Mouse (Mus musculus): ENCODE data around the gene Hnrnpf. TPM values are rescaled to one million over a fixed set of nuclear protein-coding genes. Genes with fewer than 3 reads are reported as not detected.

The Hnrnpf gene
- polyA plus RNA-seq, 1 experiment: 154 TPM

DNA sequence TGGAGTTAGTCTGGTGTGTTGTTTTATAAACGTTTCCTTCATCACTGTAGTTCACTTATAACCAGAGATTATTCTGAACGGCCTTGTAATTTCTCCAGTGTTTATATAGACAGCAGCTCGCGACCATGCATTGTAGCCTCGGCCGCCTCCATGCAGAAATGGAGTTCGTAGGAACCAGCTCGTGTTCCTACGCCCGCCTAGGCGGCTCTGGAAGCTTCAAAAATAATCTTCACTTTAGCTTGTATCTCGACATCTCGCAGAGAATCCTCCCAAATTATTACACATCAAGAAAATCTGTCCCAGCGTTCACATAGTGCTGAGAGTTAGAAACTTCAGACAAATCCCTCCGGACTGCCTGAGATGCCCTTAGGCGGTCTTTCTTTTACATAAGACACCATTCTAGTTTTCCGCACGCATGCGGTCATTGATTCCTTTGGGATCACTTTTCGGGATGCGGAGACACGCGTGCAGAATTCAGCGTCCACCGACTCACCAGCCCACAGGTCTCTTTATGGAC, 5.9 kb downstream of the Hnrnpf start:
- under 1% methylated on average over 25 of the region's 25 CpGs for WGBS
- Histone ChIP-seq H3K4me1 (ENCODE audit: control insufficient read depth, insufficient read depth, low read length) (peaks cover 6% of the 10 kb centered on the region), H3K4me3 (replicated peaks; ENCODE audit: extremely low read depth, low read depth, low read length) (peak overlapping the region; percentile 86)
- peak; percentile 72 for DNase-seq
- TF ChIP-seq POLR2A (IDR thresholded peaks at IDR 0.05; ENCODE audit: borderline replicate concordance, extremely low read depth, low read depth, low read length) (peak; percentile 31; the same call in 1 of the 2 replicates), CTCF (IDR thresholded peaks at IDR 0.05; ENCODE audit: insufficient read depth, low read length) (no peak)

DNA sequence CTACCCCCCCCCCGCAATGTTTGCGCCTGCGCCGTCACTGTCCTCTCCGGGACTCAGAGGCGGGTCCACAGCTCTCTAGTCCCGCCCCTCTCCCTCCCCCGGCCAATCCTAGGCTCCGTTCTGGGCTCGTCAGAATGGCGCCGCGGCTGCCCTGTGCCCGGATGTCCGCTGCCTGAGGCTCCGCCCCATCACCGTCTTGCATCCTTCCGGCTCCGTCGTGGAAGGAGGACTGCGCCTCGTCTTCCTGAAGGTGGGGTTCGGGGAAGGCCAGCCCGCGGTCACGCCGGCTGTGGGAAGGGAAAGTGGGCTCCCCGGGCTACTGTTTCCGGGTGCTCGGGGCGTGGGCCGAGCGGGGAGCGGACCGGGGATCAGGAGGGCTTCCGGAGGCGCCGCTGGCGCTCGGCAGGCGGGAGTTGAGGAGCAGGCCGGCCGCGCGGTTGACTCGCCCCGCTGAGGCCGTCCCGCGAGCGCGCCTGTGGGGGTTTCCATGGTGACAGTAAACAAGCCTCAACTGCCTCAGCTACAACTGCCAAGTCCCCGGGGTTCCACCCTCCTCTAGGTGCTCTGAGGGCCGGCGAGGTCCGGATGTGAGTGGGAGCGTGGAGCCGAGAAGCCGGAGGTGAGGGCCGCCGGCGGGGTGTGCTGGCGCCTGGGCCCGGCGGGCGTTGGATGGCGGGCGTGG, 6.6 kb downstream of the Hnrnpf start:
- no peak for TF ChIP-seq CTCF (IDR thresholded peaks at IDR 0.05; ENCODE audit: insufficient read depth, low read length)
- peak; percentile 94; the same call in 1 of the 2 replicates for TF ChIP-seq POLR2A (IDR thresholded peaks at IDR 0.05; ENCODE audit: borderline replicate concordance, extremely low read depth, low read depth, low read length)
- peak; percentile 96 for DNase-seq
- WGBS: under 1% methylated on average over 66 of the region's 68 CpGs
- peak overlapping the region; percentile 99 for H3K4me3 ChIP-seq (replicated peaks; ENCODE audit: extremely low read depth, low read depth, low read length)
- H3K4me1 ChIP-seq (ENCODE audit: control insufficient read depth, insufficient read depth, low read length): peaks cover 6% of the 10 kb centered on the region

DNA sequence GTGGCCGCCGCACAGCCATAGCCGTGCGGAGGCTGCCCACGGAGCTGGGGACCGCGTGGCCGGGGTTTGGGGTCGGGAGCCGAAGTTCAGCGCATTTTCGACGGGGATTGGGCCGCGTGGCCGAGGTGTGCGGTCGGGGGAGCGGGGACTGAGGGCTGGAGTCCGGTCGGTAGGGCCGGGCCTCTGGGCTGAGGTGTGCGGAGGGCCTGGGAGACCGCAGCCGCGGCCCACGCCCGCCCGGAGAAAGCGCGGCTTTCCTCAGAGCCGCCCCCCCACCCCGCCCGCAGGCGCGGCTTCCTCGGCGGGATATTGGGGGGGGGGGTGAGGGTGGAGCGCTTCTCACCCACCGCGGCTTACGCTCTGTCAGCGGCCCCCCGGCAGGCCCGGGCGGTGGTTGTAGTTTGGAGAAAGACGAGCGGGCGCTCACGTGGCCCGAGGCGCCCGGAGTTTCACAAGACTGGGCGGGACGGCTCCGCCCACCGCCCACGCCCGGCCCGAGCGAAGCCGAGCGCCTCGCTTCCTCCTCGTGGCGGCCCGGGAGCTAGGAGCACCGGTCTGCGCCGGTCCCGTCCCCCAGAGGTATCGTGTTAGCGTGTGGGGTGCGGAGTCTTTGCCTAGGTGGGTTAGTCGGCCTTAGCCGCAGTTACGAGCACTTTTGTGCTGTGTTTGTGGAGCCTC, 7.3 kb downstream of the Hnrnpf start:
- peak overlapping the region; percentile 99 for H3K4me3 ChIP-seq (replicated peaks; ENCODE audit: extremely low read depth, low read depth, low read length)
- peaks cover 6% of the 10 kb centered on the region for H3K4me1 ChIP-seq (ENCODE audit: control insufficient read depth, insufficient read depth, low read length)
- under 1% methylated on average over 64 of the region's 77 CpGs for WGBS
- peak; percentile 83 for DNase-seq
- TF ChIP-seq POLR2A (IDR thresholded peaks at IDR 0.05; ENCODE audit: borderline replicate concordance, extremely low read depth, low read depth, low read length) (peak; percentile 39; the same call in 1 of the 2 replicates), CTCF (IDR thresholded peaks at IDR 0.05; ENCODE audit: insufficient read depth, low read length) (no peak)

DNA sequence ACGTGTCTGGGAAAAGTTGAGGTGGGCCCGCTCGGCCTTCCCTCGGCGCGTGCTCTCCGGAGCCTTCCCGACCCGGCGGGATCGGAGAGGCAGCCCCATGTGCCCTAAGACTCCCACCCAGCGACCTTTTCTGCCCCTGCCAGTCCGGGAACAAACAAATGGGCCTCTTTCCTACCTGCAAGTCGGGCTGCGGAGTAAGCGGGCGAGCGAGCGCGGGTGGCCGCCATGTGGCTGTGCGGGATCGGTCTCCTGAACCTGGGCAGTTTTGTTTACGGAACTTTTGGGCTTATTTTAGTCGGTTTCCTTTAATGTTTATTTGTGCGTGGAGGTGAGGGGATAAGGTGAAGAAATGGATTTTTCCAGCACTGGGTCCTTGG, 7.8 kb downstream of the Hnrnpf start:
- Histone ChIP-seq H3K4me3 (replicated peaks; ENCODE audit: extremely low read depth, low read depth, low read length) (peak overlapping the region; percentile 99), H3K4me1 (ENCODE audit: control insufficient read depth, insufficient read depth, low read length) (peaks cover 6% of the 10 kb centered on the region)
- WGBS: under 1% methylated on average over 26 of the region's 26 CpGs
- TF ChIP-seq CTCF (IDR thresholded peaks at IDR 0.05; ENCODE audit: insufficient read depth, low read length): no peak
- TF ChIP-seq POLR2A (IDR thresholded peaks at IDR 0.05; ENCODE audit: borderline replicate concordance, extremely low read depth, low read depth, low read length): no peak
- DNase-seq: no peak

DNA sequence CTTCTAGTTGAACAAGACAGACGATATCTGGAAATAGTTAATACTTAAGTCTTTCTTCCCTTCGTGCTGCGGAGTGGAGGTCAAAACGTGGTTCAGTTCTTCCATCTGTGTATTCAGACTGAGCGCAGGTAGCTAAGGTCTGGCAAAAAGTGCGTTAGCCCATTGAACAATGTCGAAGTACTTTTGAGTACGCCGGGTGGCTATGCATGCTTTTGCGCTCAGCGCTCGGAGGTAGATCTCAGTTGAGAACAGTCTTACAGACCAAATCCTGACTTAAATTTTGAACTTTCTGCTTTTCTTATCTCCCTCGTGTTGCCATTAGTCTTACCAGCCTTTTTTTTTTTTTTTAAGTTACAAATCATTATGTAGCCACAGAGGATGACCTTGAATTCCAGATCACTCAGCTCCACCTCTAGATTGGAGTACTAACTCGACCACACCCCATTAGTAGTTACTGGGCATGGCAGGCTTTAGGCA, 8.3 kb downstream of the Hnrnpf start:
- DNase-seq: no peak
- TF ChIP-seq CTCF (IDR thresholded peaks at IDR 0.05; ENCODE audit: insufficient read depth, low read length) (no peak), POLR2A (IDR thresholded peaks at IDR 0.05; ENCODE audit: borderline replicate concordance, extremely low read depth, low read depth, low read length) (no peak)
- peak overlapping the region; percentile 99 for H3K4me3 ChIP-seq (replicated peaks; ENCODE audit: extremely low read depth, low read depth, low read length)
- peaks cover 6% of the 10 kb centered on the region for H3K4me1 ChIP-seq (ENCODE audit: control insufficient read depth, insufficient read depth, low read length)
- WGBS: 1% methylated on average over 14 of the region's 14 CpGs

DNA sequence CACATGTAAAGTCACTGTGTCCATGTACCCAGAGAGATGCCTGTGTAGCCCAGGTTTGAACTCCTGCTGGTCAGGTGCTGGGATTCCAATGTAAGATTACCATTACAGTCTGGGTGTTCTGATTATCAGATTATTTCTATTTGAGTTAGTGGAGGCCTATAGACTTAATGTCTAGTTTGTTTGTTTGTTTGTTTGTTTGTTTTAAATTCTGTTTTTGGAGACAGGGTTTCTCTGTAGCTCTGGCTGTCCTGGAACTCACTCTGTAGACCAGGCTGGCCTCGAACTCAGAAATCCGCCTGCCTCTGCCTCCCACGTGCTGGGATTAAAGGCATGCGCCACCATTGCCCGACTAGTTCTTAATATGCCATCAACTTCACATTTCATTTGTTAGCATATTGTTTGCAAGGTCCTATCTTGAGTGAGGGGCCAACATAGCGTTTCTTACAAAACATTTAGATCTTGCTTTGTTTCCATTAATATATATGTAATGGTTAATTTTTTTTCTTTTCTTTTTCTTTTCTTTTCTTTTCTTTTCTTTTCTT, 10.1 kb downstream of the Hnrnpf start:
- TF ChIP-seq CTCF (IDR thresholded peaks at IDR 0.05; ENCODE audit: insufficient read depth, low read length) (no peak), POLR2A (IDR thresholded peaks at IDR 0.05; ENCODE audit: borderline replicate concordance, extremely low read depth, low read depth, low read length) (no peak)
- DNase-seq: no peak
- Histone ChIP-seq H3K4me3 (replicated peaks; ENCODE audit: extremely low read depth, low read depth, low read length) (no peak overlapping the region), H3K4me1 (ENCODE audit: control insufficient read depth, insufficient read depth, low read length) (peaks cover 9% of the 10 kb centered on the region)
- WGBS: 72% methylated on average over 6 of the region's 6 CpGs

DNA sequence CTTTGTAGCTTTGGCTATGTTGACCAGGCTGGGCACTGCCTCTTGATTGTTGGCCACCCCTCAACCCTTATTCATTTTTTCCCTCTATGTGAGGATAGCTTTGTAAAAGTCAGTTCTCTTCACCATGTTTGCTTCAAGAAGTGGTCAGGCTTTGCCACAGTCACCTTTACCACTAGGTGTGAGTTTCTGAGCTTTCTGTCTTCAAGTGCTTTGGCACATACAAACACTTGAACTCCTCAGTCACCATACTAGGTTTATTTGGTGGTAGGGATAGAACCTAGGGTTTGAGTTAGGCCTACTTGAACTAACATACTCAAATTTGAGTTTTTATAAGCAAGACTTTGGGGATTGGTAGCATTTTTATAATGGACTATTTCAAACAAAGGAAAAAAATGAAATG, 14.4 kb downstream of the Hnrnpf start:
- H3K4me3 ChIP-seq (replicated peaks; ENCODE audit: extremely low read depth, low read depth, low read length): no peak overlapping the region
- TF ChIP-seq POLR2A (IDR thresholded peaks at IDR 0.05; ENCODE audit: borderline replicate concordance, extremely low read depth, low read depth, low read length): no peak
- no peak for TF ChIP-seq CTCF (IDR thresholded peaks at IDR 0.05; ENCODE audit: insufficient read depth, low read length)
- H3K4me1 ChIP-seq (ENCODE audit: control insufficient read depth, insufficient read depth, low read length): peaks cover 19% of the 10 kb centered on the region
- no peak for DNase-seq

DNA sequence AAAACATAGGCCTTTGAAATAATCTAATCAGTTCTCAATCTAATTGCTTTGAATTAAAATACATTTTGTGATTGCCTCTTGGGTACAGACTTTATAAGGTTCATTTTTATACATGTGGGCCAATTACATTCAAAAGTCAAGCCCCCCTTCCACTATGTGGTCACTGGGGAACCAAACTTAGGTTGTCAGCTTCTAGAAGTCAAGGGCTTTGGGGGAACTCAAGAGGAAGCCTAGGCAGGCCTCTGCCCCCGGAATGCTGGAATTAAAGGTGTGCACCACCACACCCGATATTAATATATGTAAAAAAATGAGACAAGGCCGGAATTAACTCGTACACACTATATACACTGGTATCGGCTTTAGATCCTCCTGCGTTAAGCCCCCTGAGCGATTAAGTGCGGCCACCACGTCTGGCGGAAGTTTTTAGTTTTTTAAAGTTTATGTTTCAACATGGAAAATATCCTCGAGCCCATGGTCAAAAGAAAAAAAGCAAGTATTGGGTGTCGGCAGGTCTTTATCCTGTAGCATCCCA, 16.1 kb downstream of the Hnrnpf start:
- no peak for TF ChIP-seq CTCF (IDR thresholded peaks at IDR 0.05; ENCODE audit: insufficient read depth, low read length)
- TF ChIP-seq POLR2A (IDR thresholded peaks at IDR 0.05; ENCODE audit: borderline replicate concordance, extremely low read depth, low read depth, low read length): no peak
- WGBS: 2% methylated on average over 12 of the region's 12 CpGs
- peak overlapping the region; percentile 92 for H3K4me3 ChIP-seq (replicated peaks; ENCODE audit: extremely low read depth, low read depth, low read length)

DNA sequence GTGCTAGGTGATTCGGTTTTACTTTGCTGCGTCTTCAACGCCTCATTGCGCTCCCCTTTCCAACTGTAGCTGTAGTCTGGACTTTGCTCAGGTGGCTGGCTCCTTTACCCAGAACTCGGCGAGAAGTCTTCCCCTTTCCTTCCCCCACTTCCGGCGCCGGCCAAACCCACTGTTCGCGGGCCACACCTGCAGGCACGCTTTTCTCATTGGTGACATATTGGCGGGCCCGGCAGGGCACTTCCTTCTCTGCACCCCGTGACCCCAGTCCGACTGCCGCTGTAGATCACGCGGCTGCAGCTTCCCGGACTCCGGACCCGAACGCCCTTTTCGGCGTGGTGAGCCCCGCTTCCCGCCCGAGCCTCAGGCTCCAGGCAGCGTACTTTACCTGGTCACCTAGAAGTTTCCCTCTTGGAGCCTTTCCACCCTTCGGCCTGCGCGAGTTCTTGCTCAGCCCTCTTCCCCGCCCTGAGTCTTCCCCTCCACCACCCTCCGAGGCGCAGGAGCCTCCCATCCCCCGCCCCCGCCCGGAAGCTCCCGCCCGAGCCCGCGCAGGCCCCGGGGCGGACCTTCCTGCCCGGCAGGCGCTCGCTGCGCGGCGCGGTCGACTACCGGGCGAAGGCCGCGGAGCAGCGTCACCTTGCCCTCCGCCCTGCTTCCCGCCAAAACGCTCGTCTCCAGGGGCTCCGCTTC, 16.8 kb downstream of the Hnrnpf start:
- TF ChIP-seq POLR2A (IDR thresholded peaks at IDR 0.05; ENCODE audit: borderline replicate concordance, extremely low read depth, low read depth, low read length) (peak; percentile 61; the same call in 1 of the 2 replicates), CTCF (IDR thresholded peaks at IDR 0.05; ENCODE audit: insufficient read depth, low read length) (no peak)
- Histone ChIP-seq H3K4me3 (replicated peaks; ENCODE audit: extremely low read depth, low read depth, low read length) (peak overlapping the region; percentile 92), H3K4me1 (ENCODE audit: control insufficient read depth, insufficient read depth, low read length) (peaks cover 21% of the 10 kb centered on the region)
- WGBS: under 1% methylated on average over 62 of the region's 62 CpGs
- peak; percentile 89 for DNase-seq

More for the DNA sequence above, 16.1 kb downstream of the Hnrnpf start:
- peaks cover 21% of the 10 kb centered on the region for H3K4me1 ChIP-seq (ENCODE audit: control insufficient read depth, insufficient read depth, low read length)
- DNase-seq: no peak

Measured in lung, adult 2 months (tissue).